Mouse (Mus musculus): ENCODE measurements around the gene Hvcn1. TPM values are rescaled to one million over a fixed set of nuclear protein-coding genes. Genes with fewer than 3 reads are reported as not detected.

The Hvcn1 gene
- polyA plus RNA-seq (2014; fragmentation: Nextera tagmentation; extraction: Ambion mirVana): 6.0 and 8.5 TPM in 2 replicates

DNA sequence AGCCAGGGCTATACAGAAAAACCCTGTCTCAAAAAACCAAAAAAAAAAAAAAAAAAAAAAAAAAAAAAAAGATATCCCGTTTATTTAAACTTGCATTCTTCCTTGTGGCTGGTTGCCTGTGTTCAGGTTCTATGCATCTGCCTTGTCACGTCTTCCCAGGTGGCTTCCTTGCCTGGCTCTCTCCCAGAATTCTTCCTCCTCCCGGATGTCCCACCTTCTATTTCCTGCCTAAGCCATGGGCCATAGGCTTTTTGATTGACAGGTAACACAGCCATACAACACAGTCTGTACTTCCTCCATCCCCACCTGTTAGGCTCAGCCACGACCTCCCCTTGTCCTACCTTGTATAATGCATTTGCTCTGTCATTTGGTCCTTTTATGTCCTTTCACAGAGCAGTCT is at the start of gene Hvcn1:
Hvcn1 (plus strand) TSS at position 330 of the 400 bp plus-strand sequence.
- Histone ChIP-seq H3K4me1 (ENCODE audit: control insufficient read depth, insufficient read depth, low read length) (peaks cover 15% of the 10 kb centered on the region), H3K4me3 (ENCODE audit: low read depth, low read length) (no peak within 1 kb of the TSS), H3K9ac (ENCODE audit: low read length) (no peak within 1 kb of the TSS), H3K27ac (replicated peaks; ENCODE audit: low read depth, low read length) (no peak within 1 kb of the TSS), H3K4me2 (ENCODE audit: low read depth, severe bottlenecking) (no peak within 1 kb of the TSS), H3K27me3 (ENCODE audit: control insufficient read depth, insufficient read depth, low read length) (no peaks in the 10 kb centered on the region), H3K9me3 (ENCODE audit: control insufficient read depth, low read length) (no peaks in the 10 kb centered on the region), H3K36me3 (ENCODE audit: control insufficient read depth, insufficient read depth, low read length) (no peaks in the 10 kb centered on the region)
- DNase-seq (ENCODE audit: low spot score) (no peak), ATAC-seq (ENCODE audit: insufficient number of reproducible peaks, low FRiP score, low TSS enrichment, low read depth) (no peak)
- WGBS: 76% methylated on average over 4 of the region's 4 CpGs

DNA sequence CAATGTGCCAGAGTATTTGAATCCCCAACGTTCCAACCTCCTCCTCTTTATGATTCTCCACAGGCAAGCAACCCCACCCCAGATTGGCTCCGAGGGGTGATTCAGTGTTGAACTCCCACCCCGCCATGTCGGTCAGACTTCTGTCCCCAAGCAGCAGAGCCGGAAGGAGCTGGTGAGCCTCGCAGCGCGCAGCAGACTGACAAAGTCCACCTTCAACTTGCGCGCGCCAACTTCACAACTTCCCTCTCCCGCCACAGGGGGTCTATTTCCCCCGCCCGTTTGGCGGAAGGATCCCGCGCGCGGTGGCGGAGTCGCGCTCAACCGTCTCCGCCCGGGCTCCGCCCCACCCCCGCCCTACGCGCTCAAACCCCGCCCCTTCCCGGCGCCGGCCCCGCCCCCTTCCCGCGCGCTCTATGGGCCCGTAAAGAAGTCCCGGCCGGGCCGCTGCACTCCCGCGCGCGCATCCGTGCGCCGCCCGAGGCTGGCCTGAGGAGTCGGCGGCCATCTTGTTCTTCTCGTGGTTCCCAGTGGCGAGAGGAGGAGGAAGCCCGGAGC is 48.7 kb upstream of the Hvcn1 start, which contains the start of gene Ppp1cc:
Ppp1cc (plus strand) TSS at position 452 of the 555 bp plus-strand sequence.
- no peaks in the 10 kb centered on the region for H3K27me3 ChIP-seq (ENCODE audit: control insufficient read depth, insufficient read depth, low read length)
- WGBS: under 1% methylated on average over 48 of the region's 54 CpGs
- peaks cover 14% of the 10 kb centered on the region for H3K4me1 ChIP-seq (ENCODE audit: control insufficient read depth, insufficient read depth, low read length)
- H3K4me2 ChIP-seq (ENCODE audit: low read depth, severe bottlenecking): peak within 1 kb of the TSS; percentile 69
- peak within 1 kb of the TSS; percentile 90 for H3K9ac ChIP-seq (ENCODE audit: low read length)
- H3K36me3 ChIP-seq (ENCODE audit: control insufficient read depth, insufficient read depth, low read length): peaks cover 11% of the 10 kb centered on the region; the same call in 1 of the 2 replicates
- H3K4me3 ChIP-seq (ENCODE audit: low read depth, low read length): peak within 1 kb of the TSS; percentile 90
- DNase-seq (ENCODE audit: low spot score) (peak; percentile 99), ATAC-seq (ENCODE audit: insufficient number of reproducible peaks, low FRiP score, low TSS enrichment, low read depth) (peak; percentile 88)
- no peaks in the 10 kb centered on the region for H3K9me3 ChIP-seq (ENCODE audit: control insufficient read depth, low read length)
- peak within 1 kb of the TSS; percentile 55 for H3K27ac ChIP-seq (replicated peaks; ENCODE audit: low read depth, low read length)

- DNase-seq (ENCODE audit: low spot score) (peak; percentile 42), ATAC-seq (ENCODE audit: insufficient number of reproducible peaks, low FRiP score, low TSS enrichment, low read depth) (no peak)
- Histone ChIP-seq H3K27me3 (ENCODE audit: control insufficient read depth, insufficient read depth, low read length) (no peaks in the 10 kb centered on the region), H3K4me1 (ENCODE audit: control insufficient read depth, insufficient read depth, low read length) (peaks cover 14% of the 10 kb centered on the region), H3K36me3 (ENCODE audit: control insufficient read depth, insufficient read depth, low read length) (peaks cover 11% of the 10 kb centered on the region), H3K4me3 (ENCODE audit: low read depth, low read length) (peak overlapping the region; percentile 90), H3K4me2 (ENCODE audit: low read depth, severe bottlenecking) (peak overlapping the region; percentile 69), H3K27ac (replicated peaks; ENCODE audit: low read depth, low read length) (peak overlapping the region; percentile 55), H3K9ac (ENCODE audit: low read length) (peak overlapping the region; percentile 90), H3K9me3 (ENCODE audit: control insufficient read depth, low read length) (no peaks in the 10 kb centered on the region)
- 3% methylated on average over 42 of the region's 42 CpGs for WGBS
Observed at GRCm38 (mm10) chr5:122158557-122159515, 47.8 kb upstream of the Hvcn1 start.

DNA sequence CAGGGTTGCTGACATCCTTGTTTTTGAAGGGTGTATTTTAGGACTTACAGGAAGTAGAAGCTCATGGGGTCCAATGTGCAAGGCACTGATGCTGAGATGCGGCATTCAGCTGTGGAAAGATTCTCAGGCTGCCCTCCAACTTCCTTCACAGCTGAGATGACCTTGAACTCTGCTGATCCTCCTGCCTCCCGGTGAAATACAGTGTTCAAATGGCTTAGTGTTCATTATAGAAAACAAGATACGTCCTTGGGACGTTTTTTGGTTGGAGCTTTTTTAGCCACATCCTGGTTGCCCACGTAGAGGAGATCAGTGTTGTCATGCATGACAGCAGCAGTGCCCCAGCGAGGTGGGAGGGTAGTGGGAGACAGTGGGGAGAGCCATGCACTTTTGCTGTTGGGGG is 43.4 kb upstream of the Hvcn1 start:
- ATAC-seq (ENCODE audit: insufficient number of reproducible peaks, low FRiP score, low TSS enrichment, low read depth): no peak
- Histone ChIP-seq H3K27me3 (ENCODE audit: control insufficient read depth, insufficient read depth, low read length) (no peaks in the 10 kb centered on the region), H3K36me3 (ENCODE audit: control insufficient read depth, insufficient read depth, low read length) (peaks cover 25% of the 10 kb centered on the region), H3K4me1 (ENCODE audit: control insufficient read depth, insufficient read depth, low read length) (peaks cover 14% of the 10 kb centered on the region), H3K27ac (replicated peaks; ENCODE audit: low read depth, low read length) (no peak overlapping the region), H3K9ac (ENCODE audit: low read length) (no peak overlapping the region), H3K9me3 (ENCODE audit: control insufficient read depth, low read length) (no peaks in the 10 kb centered on the region), H3K4me2 (ENCODE audit: low read depth, severe bottlenecking) (no peak overlapping the region), H3K4me3 (ENCODE audit: low read depth, low read length) (no peak overlapping the region)
- 74% methylated on average over 6 of the region's 6 CpGs for WGBS
- no peak for DNase-seq (ENCODE audit: low spot score)

- Histone ChIP-seq H3K4me1 (ENCODE audit: control insufficient read depth, insufficient read depth, low read length) (peaks cover 14% of the 10 kb centered on the region), H3K27ac (replicated peaks; ENCODE audit: low read depth, low read length) (no peak overlapping the region), H3K4me2 (ENCODE audit: low read depth, severe bottlenecking) (no peak overlapping the region), H3K4me3 (ENCODE audit: low read depth, low read length) (no peak overlapping the region), H3K9ac (ENCODE audit: low read length) (no peak overlapping the region), H3K36me3 (ENCODE audit: control insufficient read depth, insufficient read depth, low read length) (peaks cover 26% of the 10 kb centered on the region), H3K27me3 (ENCODE audit: control insufficient read depth, insufficient read depth, low read length) (no peaks in the 10 kb centered on the region), H3K9me3 (ENCODE audit: control insufficient read depth, low read length) (no peaks in the 10 kb centered on the region)
- ATAC-seq (ENCODE audit: insufficient number of reproducible peaks, low FRiP score, low TSS enrichment, low read depth): no peak
- DNase-seq (ENCODE audit: low spot score): no peak
- WGBS: 78% methylated on average over 3 of the region's 3 CpGs
Observed at GRCm38 (mm10) chr5:122164011-122164410, 42.6 kb upstream of the Hvcn1 start.

GRCm38 (mm10) chr5:122165233-122165915 is 41.2 kb upstream of the Hvcn1 start:
- no peak overlapping the region for H3K27ac ChIP-seq (replicated peaks; ENCODE audit: low read depth, low read length)

DNA sequence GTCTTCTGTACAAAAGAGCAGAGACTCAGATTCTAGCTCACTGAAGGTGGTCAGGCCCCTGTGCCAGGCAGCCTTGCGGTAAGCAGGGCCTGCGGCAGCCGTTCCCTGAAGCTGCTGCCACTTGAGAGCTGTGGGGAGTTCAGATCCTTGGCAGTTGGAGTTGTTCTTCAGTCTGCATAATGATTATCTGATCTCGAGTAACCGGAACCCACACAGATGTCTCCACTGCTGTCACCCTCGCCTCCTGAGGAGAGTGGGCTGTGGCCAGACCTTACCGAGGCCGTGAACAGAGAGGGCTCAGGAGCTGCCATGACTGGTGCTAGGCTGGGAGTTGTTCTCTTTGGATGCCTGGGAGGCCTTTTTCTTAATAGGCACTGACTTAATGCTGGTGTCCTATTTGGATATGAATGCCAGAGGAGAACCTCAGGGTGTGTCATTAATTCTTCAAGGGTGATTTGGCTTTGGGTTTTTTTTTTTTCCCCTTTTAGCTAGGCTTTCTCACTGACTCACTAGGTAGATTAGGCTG is 39.9 kb upstream of the Hvcn1 start:
- ATAC-seq (ENCODE audit: insufficient number of reproducible peaks, low FRiP score, low TSS enrichment, low read depth) (no peak), DNase-seq (ENCODE audit: low spot score) (no peak)
- Histone ChIP-seq H3K27ac (replicated peaks; ENCODE audit: low read depth, low read length) (no peak overlapping the region), H3K4me3 (ENCODE audit: low read depth, low read length) (no peak overlapping the region), H3K9me3 (ENCODE audit: control insufficient read depth, low read length) (no peaks in the 10 kb centered on the region), H3K36me3 (ENCODE audit: control insufficient read depth, insufficient read depth, low read length) (peaks cover 42% of the 10 kb centered on the region), H3K9ac (ENCODE audit: low read length) (no peak overlapping the region), H3K4me1 (ENCODE audit: control insufficient read depth, insufficient read depth, low read length) (peaks cover 2% of the 10 kb centered on the region), H3K4me2 (ENCODE audit: low read depth, severe bottlenecking) (no peak overlapping the region), H3K27me3 (ENCODE audit: control insufficient read depth, insufficient read depth, low read length) (no peaks in the 10 kb centered on the region)
- WGBS: 88% methylated on average over 8 of the region's 8 CpGs

More at GRCm38 (mm10) chr5:122165233-122165915, 41.2 kb upstream of the Hvcn1 start:
- Histone ChIP-seq H3K4me1 (ENCODE audit: control insufficient read depth, insufficient read depth, low read length) (peaks cover 7% of the 10 kb centered on the region), H3K27me3 (ENCODE audit: control insufficient read depth, insufficient read depth, low read length) (no peaks in the 10 kb centered on the region), H3K4me3 (ENCODE audit: low read depth, low read length) (no peak overlapping the region), H3K36me3 (ENCODE audit: control insufficient read depth, insufficient read depth, low read length) (peaks cover 31% of the 10 kb centered on the region), H3K9ac (ENCODE audit: low read length) (no peak overlapping the region), H3K4me2 (ENCODE audit: low read depth, severe bottlenecking) (no peak overlapping the region), H3K9me3 (ENCODE audit: control insufficient read depth, low read length) (no peaks in the 10 kb centered on the region)
- ATAC-seq (ENCODE audit: insufficient number of reproducible peaks, low FRiP score, low TSS enrichment, low read depth) (no peak), DNase-seq (ENCODE audit: low spot score) (no peak)
- 61% methylated on average over 6 of the region's 6 CpGs for WGBS

Measured in limb, embryonic 11.5 days (tissue).